Mouse (Mus musculus): ENCODE data around the gene Pdlim4. TPM values are rescaled to one million over a fixed set of nuclear protein-coding genes. Genes with fewer than 3 reads are reported as not detected.

The Pdlim4 gene
- polyA plus RNA-seq, 1 experiment, result not detected

GRCm38 (mm10) chr11:54066400-54066799, 2.4 kb downstream of the Pdlim4 start:
- Histone ChIP-seq H3K27ac (ENCODE audit: insufficient read depth, low read depth, low read length) (no peak overlapping the region), H3K4me1 (ENCODE audit: control insufficient read depth, insufficient read depth, low read length) (peaks cover 27% of the 10 kb centered on the region), H3K4me3 (ENCODE audit: insufficient read depth, low read depth, low read length) (no peak overlapping the region)
- 90% methylated on average over 5 of the region's 5 CpGs for WGBS
- TF ChIP-seq POLR2A (IDR thresholded peaks at IDR 0.05; ENCODE audit: insufficient read depth, low read depth, low read length), result no peak

- peaks cover 28% of the 10 kb centered on the region for H3K4me1 ChIP-seq (ENCODE audit: control insufficient read depth, insufficient read depth, low read length)
- H3K4me3 ChIP-seq (ENCODE audit: insufficient read depth, low read depth, low read length), result no peak overlapping the region
- 81% methylated on average over 4 of the region's 4 CpGs for whole genome bisulfite sequencing
- no peak for TF ChIP-seq POLR2A (IDR thresholded peaks at IDR 0.05; ENCODE audit: insufficient read depth, low read depth, low read length)
- no peak for TF ChIP-seq CTCF (IDR thresholded peaks at IDR 0.05; ENCODE audit: insufficient read depth, low read depth, low read length)
- H3K27ac ChIP-seq (ENCODE audit: insufficient read depth, low read depth, low read length), result no peak overlapping the region
These were observed 3.0 kb downstream of the Pdlim4 start for GRCm38 (mm10) chr11:54065915-54066178.

GRCm38 (mm10) chr11:54065106-54065914, 3.5 kb downstream of the Pdlim4 start:
- Histone ChIP-seq H3K4me1 (ENCODE audit: control insufficient read depth, insufficient read depth, low read length) (peaks cover 30% of the 10 kb centered on the region), H3K27ac (ENCODE audit: insufficient read depth, low read depth, low read length) (no peak overlapping the region), H3K4me3 (ENCODE audit: insufficient read depth, low read depth, low read length) (no peak overlapping the region)
- WGBS, result 82% methylated on average over 12 of the region's 12 CpGs
- TF ChIP-seq CTCF (IDR thresholded peaks at IDR 0.05; ENCODE audit: insufficient read depth, low read depth, low read length), result no peak
- no peak for TF ChIP-seq POLR2A (IDR thresholded peaks at IDR 0.05; ENCODE audit: insufficient read depth, low read depth, low read length)

- WGBS, result 82% methylated on average over 3 of the region's 3 CpGs
- H3K4me1 ChIP-seq (ENCODE audit: control insufficient read depth, insufficient read depth, low read length), result peaks cover 36% of the 10 kb centered on the region
- H3K27ac ChIP-seq (ENCODE audit: insufficient read depth, low read depth, low read length), result no peak overlapping the region
- no peak overlapping the region for H3K4me3 ChIP-seq (ENCODE audit: insufficient read depth, low read depth, low read length)
- TF ChIP-seq CTCF (IDR thresholded peaks at IDR 0.05; ENCODE audit: insufficient read depth, low read depth, low read length), result no peak
- no peak for TF ChIP-seq POLR2A (IDR thresholded peaks at IDR 0.05; ENCODE audit: insufficient read depth, low read depth, low read length)
These were observed 4.3 kb downstream of the Pdlim4 start for GRCm38 (mm10) chr11:54064412-54064978.

- no peak overlapping the region for H3K4me3 ChIP-seq (ENCODE audit: insufficient read depth, low read depth, low read length)
- peaks cover 39% of the 10 kb centered on the region for H3K4me1 ChIP-seq (ENCODE audit: control insufficient read depth, insufficient read depth, low read length)
- WGBS, result 90% methylated on average over 10 of the region's 10 CpGs
- no peak overlapping the region for H3K27ac ChIP-seq (ENCODE audit: insufficient read depth, low read depth, low read length)
- no peak for TF ChIP-seq POLR2A (IDR thresholded peaks at IDR 0.05; ENCODE audit: insufficient read depth, low read depth, low read length)
- TF ChIP-seq CTCF (IDR thresholded peaks at IDR 0.05; ENCODE audit: insufficient read depth, low read depth, low read length), result no peak
These were observed 5.4 kb downstream of the Pdlim4 start for GRCm38 (mm10) chr11:54063472-54063775.

GRCm38 (mm10) chr11:54062753-54063471, 5.9 kb downstream of the Pdlim4 start:
- Histone ChIP-seq H3K4me3 (ENCODE audit: insufficient read depth, low read depth, low read length) (no peak overlapping the region), H3K4me1 (ENCODE audit: control insufficient read depth, insufficient read depth, low read length) (peaks cover 44% of the 10 kb centered on the region), H3K27ac (ENCODE audit: insufficient read depth, low read depth, low read length) (peak overlapping the region; percentile 50; the same call in 1 of the 2 replicates)
- 56% methylated on average over 9 of the region's 9 CpGs for WGBS
- no peak for TF ChIP-seq CTCF (IDR thresholded peaks at IDR 0.05; ENCODE audit: insufficient read depth, low read depth, low read length)
- TF ChIP-seq POLR2A (IDR thresholded peaks at IDR 0.05; ENCODE audit: insufficient read depth, low read depth, low read length), result no peak

GRCm38 (mm10) chr11:54062086-54062752, 6.6 kb downstream of the Pdlim4 start:
- TF ChIP-seq POLR2A (IDR thresholded peaks at IDR 0.05; ENCODE audit: insufficient read depth, low read depth, low read length) (no peak), CTCF (IDR thresholded peaks at IDR 0.05; ENCODE audit: insufficient read depth, low read depth, low read length) (no peak)
- Histone ChIP-seq H3K27ac (ENCODE audit: insufficient read depth, low read depth, low read length) (peak overlapping the region; percentile 50), H3K4me3 (ENCODE audit: insufficient read depth, low read depth, low read length) (no peak overlapping the region), H3K4me1 (ENCODE audit: control insufficient read depth, insufficient read depth, low read length) (peaks cover 48% of the 10 kb centered on the region)
- 46% methylated on average over 12 of the region's 12 CpGs for WGBS

GRCm38 (mm10) chr11:54060316-54060715, 8.5 kb downstream of the Pdlim4 start:
- H3K27ac ChIP-seq (ENCODE audit: insufficient read depth, low read depth, low read length), result no peak overlapping the region; the same call in 1 of the 2 replicates
- TF ChIP-seq POLR2A (IDR thresholded peaks at IDR 0.05; ENCODE audit: insufficient read depth, low read depth, low read length) (no peak), CTCF (IDR thresholded peaks at IDR 0.05; ENCODE audit: insufficient read depth, low read depth, low read length) (no peak)
- no peak overlapping the region for H3K4me3 ChIP-seq (ENCODE audit: insufficient read depth, low read depth, low read length)
- WGBS, result 58% methylated on average over 9 of the region's 9 CpGs
- H3K4me1 ChIP-seq (ENCODE audit: control insufficient read depth, insufficient read depth, low read length), result peaks cover 48% of the 10 kb centered on the region

- 0 out of 2 replicates have a peak overlapping the region, but pooled peaks have one; percentile 24 for H3K27ac ChIP-seq (ENCODE audit: insufficient read depth, low read depth, low read length)
- WGBS, result 86% methylated on average over 1 of the region's 1 CpGs
- peaks cover 48% of the 10 kb centered on the region for H3K4me1 ChIP-seq (ENCODE audit: control insufficient read depth, insufficient read depth, low read length)
- TF ChIP-seq CTCF (IDR thresholded peaks at IDR 0.05; ENCODE audit: insufficient read depth, low read depth, low read length) (no peak), POLR2A (IDR thresholded peaks at IDR 0.05; ENCODE audit: insufficient read depth, low read depth, low read length) (no peak)
- H3K4me3 ChIP-seq (ENCODE audit: insufficient read depth, low read depth, low read length), result no peak overlapping the region
These were observed 9.3 kb downstream of the Pdlim4 start for GRCm38 (mm10) chr11:54059526-54059925.
